Mouse (Mus musculus) hindbrain, embryonic 15.5 days (tissue): ENCODE measurements around the gene Auh. TPM values are rescaled to one million over a fixed set of nuclear protein-coding genes. Genes with fewer than 3 reads are reported as not detected.

Experiments
- ATAC-seq: fragments of 200-750 bp; cut with Nextera tagmentation; 2 replicates; pipeline ENCODE4 v1.8.0; 2017; ENCODE audit warnings: low read depth, moderate number of reproducible peaks, moderate TSS enrichment; ENCODE audit not compliant: low FRiP score
- H3K27ac ChIP-seq: fragments of 300-500 bp; sonication (generic); replicated peaks from 2 replicates; pipeline ENCODE4 v1.5.1; 2015; ENCODE audit warnings: mild to moderate bottlenecking, inconsistent platforms
- H3K27me3 ChIP-seq: fragments of 300-500 bp; sonication (generic); 2 replicates; pipeline ENCODE4 v1.6.1; 2015; ENCODE audit warnings: control low read depth, inconsistent platforms
- H3K36me3 ChIP-seq: fragments of 300-500 bp; sonication (generic); 2 replicates; pipeline ENCODE4 v1.6.1; 2015; ENCODE audit warnings: control low read depth, inconsistent platforms
- H3K4me1 ChIP-seq: fragments of 300-500 bp; sonication (generic); replicated peaks from 2 replicates; pipeline ENCODE4 v1.6.1; 2015; ENCODE audit warnings: control low read depth, inconsistent platforms
- H3K4me2 ChIP-seq: fragments of 300-500 bp; sonication (generic); 2 replicates; pipeline ENCODE4 v1.6.1; 2015; ENCODE audit warnings: moderate library complexity, mild to moderate bottlenecking, inconsistent platforms
- H3K4me3 ChIP-seq: fragments of 300-500 bp; sonication (generic); 2 replicates; pipeline ENCODE4 v1.5.1; 2015; ENCODE audit warnings: mild to moderate bottlenecking, inconsistent platforms
- H3K9ac ChIP-seq: fragments of 300-500 bp; sonication (generic); 2 replicates; pipeline ENCODE4 v1.6.1; 2015; ENCODE audit warnings: inconsistent platforms
- H3K9me3 ChIP-seq: fragments of 300-500 bp; sonication (generic); 2 replicates; pipeline ENCODE4 v1.6.1; 2016; ENCODE audit warnings: control low read depth, inconsistent platforms
- WGBS: fragments of 180-500 bp; shearing (Covaris S2); methylation state at CpG from one replicate; pipeline ENCODE4 v1.1.7; 2015; 5-methylcytosine and 5-hydroxymethylcytosine counted together
- polyA plus RNA-seq: library from polyadenylated mRNA; unstranded; fragments of >200 nt; fragmentation: Nextera tagmentation; extraction: Ambion mirVana; gene quantifications from 2 replicates; pipeline ENCODE4 v1.2.1, GENCODE M21; 2015

Gene Auh
- polyA plus RNA-seq, 1 experiment from 2014 or later: 60.1 TPM

- Histone ChIP-seq H3K9me3 (no peaks in the 10 kb centered on the region), H3K4me2 (no peak overlapping the region), H3K27me3 (no peaks in the 10 kb centered on the region), H3K27ac (no peak overlapping the region), H3K4me1 (no peaks in the 10 kb centered on the region), H3K4me3 (no peak overlapping the region), H3K36me3 (peaks cover 24% of the 10 kb centered on the region), H3K9ac (no peak overlapping the region)
- WGBS: 91% methylated on average over 6 of the region's 6 CpGs
- no peak for ATAC-seq
Measured at GRCm38 (mm10) chr13:52962361-52962760, 32.9 kb upstream of the Auh start.

GRCm38 (mm10) chr13:52953779-52954553 is 24.5 kb upstream of the Auh start:
- Histone ChIP-seq H3K27me3 (no peaks in the 10 kb centered on the region), H3K9ac (no peak overlapping the region), H3K4me2 (no peak overlapping the region), H3K27ac (no peak overlapping the region), H3K4me1 (no peaks in the 10 kb centered on the region), H3K36me3 (no peaks in the 10 kb centered on the region), H3K4me3 (no peak overlapping the region), H3K9me3 (no peaks in the 10 kb centered on the region)
- 64% methylated on average over 6 of the region's 6 CpGs for WGBS
- no peak for ATAC-seq

GRCm38 (mm10) chr13:52949211-52949610 is 19.7 kb upstream of the Auh start:
- Histone ChIP-seq H3K9me3 (no peaks in the 10 kb centered on the region), H3K4me3 (no peak overlapping the region), H3K27me3 (no peaks in the 10 kb centered on the region), H3K9ac (no peak overlapping the region), H3K27ac (no peak overlapping the region), H3K4me1 (no peaks in the 10 kb centered on the region), H3K36me3 (no peaks in the 10 kb centered on the region), H3K4me2 (no peak overlapping the region)
- 91% methylated on average over 3 of the region's 3 CpGs for WGBS
- no peak for ATAC-seq

GRCm38 (mm10) chr13:52947545-52947944 is 18.1 kb upstream of the Auh start:
- Histone ChIP-seq H3K27ac (no peak overlapping the region), H3K4me2 (no peak overlapping the region), H3K9me3 (no peaks in the 10 kb centered on the region), H3K4me1 (no peaks in the 10 kb centered on the region), H3K36me3 (no peaks in the 10 kb centered on the region), H3K9ac (no peak overlapping the region), H3K4me3 (no peak overlapping the region), H3K27me3 (no peaks in the 10 kb centered on the region)
- no peak for ATAC-seq
- 73% methylated on average over 4 of the region's 4 CpGs for WGBS

GRCm38 (mm10) chr13:52945769-52946168 is 16.3 kb upstream of the Auh start:
- 61% methylated on average over 9 of the region's 9 CpGs for WGBS
- H3K9ac ChIP-seq: no peak overlapping the region
- no peak for ATAC-seq

GRCm38 (mm10) chr13:52944116-52944515 is 14.6 kb upstream of the Auh start:
- Histone ChIP-seq H3K27me3 (no peaks in the 10 kb centered on the region), H3K27ac (no peak overlapping the region), H3K9me3 (no peaks in the 10 kb centered on the region), H3K9ac (no peak overlapping the region), H3K4me1 (no peaks in the 10 kb centered on the region), H3K4me2 (no peak overlapping the region), H3K36me3 (no peaks in the 10 kb centered on the region), H3K4me3 (no peak overlapping the region)
- WGBS: 80% methylated on average over 4 of the region's 4 CpGs
- no peak for ATAC-seq

More at GRCm38 (mm10) chr13:52945769-52946168, 16.3 kb upstream of the Auh start:
- H3K36me3 ChIP-seq: no peaks in the 10 kb centered on the region
- H3K9me3 ChIP-seq: no peaks in the 10 kb centered on the region
- no peak overlapping the region for H3K4me2 ChIP-seq
- H3K27me3 ChIP-seq: no peaks in the 10 kb centered on the region
- H3K27ac ChIP-seq: no peak overlapping the region
- no peak overlapping the region for H3K4me3 ChIP-seq
- no peaks in the 10 kb centered on the region for H3K4me1 ChIP-seq

- no peak for ATAC-seq
- H3K27me3 ChIP-seq: no peaks in the 10 kb centered on the region
- H3K27ac ChIP-seq: no peak overlapping the region
- H3K36me3 ChIP-seq: no peaks in the 10 kb centered on the region
- no peaks in the 10 kb centered on the region for H3K4me1 ChIP-seq
- no peak overlapping the region for H3K4me3 ChIP-seq
- H3K9me3 ChIP-seq: no peaks in the 10 kb centered on the region
- H3K9ac ChIP-seq: no peak overlapping the region
- no peak overlapping the region for H3K4me2 ChIP-seq
- WGBS: 36% methylated on average over 1 of the region's 1 CpGs
Measured at GRCm38 (mm10) chr13:52942876-52943388, 13.5 kb upstream of the Auh start.

GRCm38 (mm10) chr13:52940956-52941355 is 11.5 kb upstream of the Auh start:
- Histone ChIP-seq H3K27me3 (no peaks in the 10 kb centered on the region), H3K4me1 (no peaks in the 10 kb centered on the region), H3K27ac (no peak overlapping the region), H3K9me3 (no peaks in the 10 kb centered on the region), H3K9ac (no peak overlapping the region), H3K4me2 (no peak overlapping the region), H3K36me3 (no peaks in the 10 kb centered on the region), H3K4me3 (no peak overlapping the region)
- WGBS: 81% methylated on average over 7 of the region's 7 CpGs
- no peak for ATAC-seq

GRCm38 (mm10) chr13:52930582-52930981 is 1.1 kb upstream of the Auh start:
- Histone ChIP-seq H3K9me3 (no peaks in the 10 kb centered on the region), H3K4me1 (peaks cover 23% of the 10 kb centered on the region), H3K4me3 (no peak overlapping the region), H3K27me3 (no peaks in the 10 kb centered on the region), H3K27ac (no peak overlapping the region), H3K4me2 (no peak overlapping the region), H3K36me3 (no peaks in the 10 kb centered on the region), H3K9ac (no peak overlapping the region)
- 54% methylated on average over 10 of the region's 10 CpGs for WGBS
- no peak for ATAC-seq

- no peaks in the 10 kb centered on the region for H3K9me3 ChIP-seq
- H3K4me2 ChIP-seq: peak overlapping the region; percentile 67
- 65% methylated on average over 9 of the region's 9 CpGs for WGBS
- peaks cover 23% of the 10 kb centered on the region for H3K4me1 ChIP-seq
- H3K36me3 ChIP-seq: no peaks in the 10 kb centered on the region
- H3K27me3 ChIP-seq: no peaks in the 10 kb centered on the region
- no peak for ATAC-seq
- no peak overlapping the region for H3K9ac ChIP-seq
- H3K27ac ChIP-seq: no peak overlapping the region
- peak overlapping the region; percentile 86 for H3K4me3 ChIP-seq
Measured at GRCm38 (mm10) chr13:52928392-52928791, 1.1 kb downstream of the Auh start.

- ATAC-seq: no peak
- Histone ChIP-seq H3K9me3 (no peaks in the 10 kb centered on the region), H3K36me3 (no peaks in the 10 kb centered on the region), H3K9ac (no peak overlapping the region), H3K4me2 (no peak overlapping the region), H3K27ac (no peak overlapping the region), H3K4me1 (peaks cover 20% of the 10 kb centered on the region), H3K27me3 (no peaks in the 10 kb centered on the region), H3K4me3 (no peak overlapping the region)
- 87% methylated on average over 5 of the region's 5 CpGs for WGBS
Measured at GRCm38 (mm10) chr13:52924457-52924856, 5.0 kb downstream of the Auh start.

- no peak overlapping the region for H3K27ac ChIP-seq
- ATAC-seq: no peak
- WGBS: 89% methylated on average over 8 of the region's 8 CpGs
- no peak overlapping the region for H3K4me2 ChIP-seq
- H3K9me3 ChIP-seq: no peaks in the 10 kb centered on the region
- H3K27me3 ChIP-seq: no peaks in the 10 kb centered on the region
- no peak overlapping the region for H3K4me3 ChIP-seq
- H3K36me3 ChIP-seq: no peaks in the 10 kb centered on the region
- 0 out of 2 replicates have a peak, but pooled peaks cover 1% of the 10 kb centered on the region for H3K4me1 ChIP-seq
- no peak overlapping the region for H3K9ac ChIP-seq
Measured at GRCm38 (mm10) chr13:52921966-52922365, 7.5 kb downstream of the Auh start.
